Mouse (Mus musculus): Measurements from ENCODE around the gene Srcap.

GRCm38 (mm10) chr7:127476855-127477254 is 34.9 kb upstream of the Srcap start:
- TF ChIP-seq MAX (IDR thresholded peaks at IDR 0.05) (no peak), USF1 (IDR thresholded peaks at IDR 0.05; ENCODE audit: low read depth) (no peak), CTCF (IDR thresholded peaks at IDR 0.05; ENCODE audit: control insufficient read depth, insufficient read depth, insufficient read length) (no peak), FOSL1 (IDR thresholded peaks at IDR 0.05; ENCODE audit: insufficient read depth, low read length, poor library complexity, severe bottlenecking) (no peak), CEBPB (IDR thresholded peaks at IDR 0.05; ENCODE audit: low read depth) (no peak), MYOD1 (IDR thresholded peaks at IDR 0.05; ENCODE audit: control insufficient read depth, insufficient read length, low read depth) (no peak)

All from C2C12 (cell line).